Mouse (Mus musculus) monocyte, adult 59 days (primary cell): ENCODE measurements around the gene Fstl5. TPM values are rescaled to one million over a fixed set of nuclear protein-coding genes. Genes with fewer than 3 reads are reported as not detected.

Experiments used
- total RNA-seq, 2 experiments: library from RNA; stranded (reverse); gene quantifications; one replicate each; pipeline ENCODE4 v1.2.4; 2023

Gene Fstl5
- total RNA-seq = not detected

DNA sequence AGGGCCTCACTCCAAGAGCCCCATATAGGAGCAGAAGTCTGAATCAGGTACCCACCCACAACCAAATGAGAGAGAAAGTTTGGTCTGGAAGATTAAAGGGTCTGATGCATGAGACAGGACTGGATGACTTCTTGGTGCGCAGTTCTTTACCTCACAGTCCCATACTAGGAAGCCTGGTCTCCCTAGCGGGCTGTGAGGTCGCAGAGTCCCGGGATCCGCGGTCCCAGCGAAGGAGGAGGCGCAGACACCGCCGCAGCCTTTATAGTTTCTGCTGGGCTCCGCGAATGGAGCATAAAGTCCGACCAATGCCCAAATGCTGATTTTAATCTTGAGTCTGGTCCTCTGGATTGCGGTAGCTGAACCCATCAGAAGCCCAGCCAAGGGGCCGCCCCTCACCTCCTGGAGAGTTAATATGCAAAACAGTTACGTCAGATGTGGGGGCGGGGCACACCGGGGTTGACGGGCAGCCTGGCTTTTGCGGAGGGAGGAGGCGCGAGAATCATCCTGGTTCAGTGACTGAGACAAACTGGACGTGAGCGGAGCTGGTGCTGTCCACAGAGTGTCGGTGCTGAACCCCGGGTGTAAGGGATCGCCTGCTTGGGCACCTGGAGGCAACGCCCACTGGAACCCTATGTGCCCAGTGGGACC is at the start of gene Fstl5:
TSS of gene Fstl5 (plus strand) at position 211 of the 648 bp plus-strand sequence.

Other genes starting within 250 kb of the Fstl5 start
- 10 to 100 TPM; 23.7 to 26.2 TPM for gene Golim4, start 117.3 kb upstream of the Fstl5 start, total RNA-seq